Mouse (Mus musculus) thymus, postnatal 0 days (tissue): ENCODE data around the gene Has1. TPM values are rescaled to one million over a fixed set of nuclear protein-coding genes. Genes with fewer than 3 reads are reported as not detected.

ENCODE experiments used
- DNase-seq: peaks from one replicate; pipeline ENCODE4 v3.0.0-alpha.2; 2015; ENCODE audit warnings: low spot score
- polyA plus RNA-seq: library from polyadenylated mRNA; unstranded; fragments of >200 nt; fragmentation: Nextera tagmentation; extraction: Ambion mirVana; gene quantifications from 2 replicates; pipeline ENCODE4 v1.2.1, GENCODE M21; 2015

Gene Has1
- 0.36 and 0.40 TPM in 2 replicates for polyA plus RNA-seq

DNA sequence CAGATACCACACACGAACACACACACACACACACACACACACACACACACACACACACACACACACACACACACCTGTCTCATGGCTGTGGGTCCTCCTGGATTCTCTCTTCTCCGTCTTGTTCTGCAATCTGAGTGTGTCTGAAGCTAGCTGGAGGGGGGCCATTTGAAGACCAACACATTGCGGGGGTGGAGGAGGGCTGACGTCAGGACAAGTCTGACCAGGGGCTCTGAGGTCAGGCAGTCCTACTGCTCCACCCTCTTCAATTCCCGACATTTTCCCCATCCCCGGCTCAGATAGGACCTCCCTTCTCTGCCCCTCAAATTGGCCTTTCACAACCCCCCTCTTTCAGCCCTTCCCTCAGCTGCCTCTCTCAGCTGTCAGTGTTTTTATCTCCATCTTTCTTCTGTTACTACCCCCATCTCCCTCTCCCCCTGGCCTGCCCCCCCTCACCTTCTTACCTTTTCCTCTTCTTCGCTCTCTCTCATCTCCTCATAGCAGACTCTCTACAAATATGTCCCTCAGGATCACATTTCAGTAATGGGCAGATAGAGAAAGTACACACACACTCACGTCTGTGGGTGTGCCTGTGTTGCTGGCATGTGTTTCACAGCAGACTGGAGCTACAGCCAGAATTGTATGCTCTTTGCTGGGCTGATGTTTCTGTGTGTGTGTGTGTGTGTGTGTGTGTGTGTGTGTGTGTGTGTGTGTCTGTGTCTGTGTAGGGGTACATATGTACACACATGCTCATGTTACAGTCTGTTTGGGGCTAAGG, at the start of gene Has1:
Gene Has1, minus strand, starts transcription at position 142 of the 775 bp plus-strand sequence.
- DNase-seq, result no peak

GRCm38 (mm10) chr17:17900768-17901167, 45.8 kb upstream of the Has1 start:
- DNase-seq, result no peak

- DNase-seq, result no peak
Observed at GRCm38 (mm10) chr17:17899268-17899667, 44.3 kb upstream of the Has1 start.

GRCm38 (mm10) chr17:17896039-17896438, 41.0 kb upstream of the Has1 start:
- peak; percentile 51 for DNase-seq

DNA sequence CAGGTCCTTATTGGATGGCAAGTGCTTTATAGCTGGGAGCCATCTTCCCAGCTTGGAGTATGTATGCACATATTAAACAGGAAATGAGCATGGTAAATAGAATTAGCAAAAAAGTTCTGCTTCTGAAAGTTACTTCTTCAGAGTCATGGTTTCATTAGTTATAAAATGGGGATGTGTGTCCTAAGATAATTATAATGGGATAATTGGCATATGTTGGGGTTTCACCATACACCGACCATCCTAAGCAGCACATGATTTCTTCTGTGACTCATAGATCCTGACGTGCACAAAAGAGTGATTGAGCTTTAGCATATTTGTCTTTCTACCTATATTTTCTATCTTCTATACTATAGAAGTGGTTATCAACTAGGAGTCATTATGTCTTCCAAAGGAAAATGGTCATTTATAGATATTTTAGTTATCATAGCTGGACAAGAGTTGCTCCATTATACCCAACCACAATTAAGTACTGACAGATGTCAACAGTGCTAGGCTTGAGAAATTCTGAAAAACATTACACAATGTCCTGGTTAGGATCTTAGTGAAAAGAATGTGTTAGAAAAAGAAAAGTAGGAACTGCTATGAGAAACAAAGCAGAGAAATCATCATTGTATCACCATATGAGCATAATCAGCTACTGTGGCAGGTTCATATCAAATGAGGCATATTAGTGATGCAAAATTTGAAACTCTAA, 34.9 kb upstream of the Has1 start:
- DNase-seq, result no peak

DNA sequence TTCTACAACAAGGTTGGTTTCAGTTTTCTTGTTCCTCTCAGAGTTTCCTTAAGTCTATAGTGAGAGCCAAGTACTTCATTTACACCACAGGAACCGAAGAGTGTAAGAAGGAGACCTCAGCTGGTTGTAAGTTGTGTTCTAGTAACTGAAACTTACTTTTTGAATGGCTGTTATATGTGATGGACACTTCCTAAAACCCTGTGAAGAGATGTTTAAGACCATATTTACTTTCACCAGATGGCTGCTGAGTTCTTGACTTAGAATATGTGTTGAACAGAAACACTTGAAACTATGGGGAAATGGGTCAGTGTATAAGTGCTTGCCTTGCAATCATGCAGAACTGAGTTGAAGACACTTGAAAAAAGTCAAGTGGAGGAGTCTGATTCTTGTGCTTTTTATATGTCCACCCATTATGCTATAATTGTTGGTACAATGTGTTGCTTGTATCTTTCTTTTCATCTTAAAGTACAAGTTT, 32.8 kb upstream of the Has1 start, which contains the start of the genes Fpr2 and Fpr3:
Gene Fpr2, plus strand, starts transcription at position 51 of the 475 bp plus-strand sequence.
Gene Fpr3, plus strand, starts transcription at position 79 of the 475 bp plus-strand sequence.
- DNase-seq, result no peak

- DNase-seq, result no peak
Observed at GRCm38 (mm10) chr17:17883840-17884239, 28.8 kb upstream of the Has1 start, which contains the start of gene Fpr1. Gene Fpr1, minus strand, starts transcription at chr17:17883940.

GRCm38 (mm10) chr17:17882672-17883071, 27.7 kb upstream of the Has1 start:
- no peak for DNase-seq

DNA sequence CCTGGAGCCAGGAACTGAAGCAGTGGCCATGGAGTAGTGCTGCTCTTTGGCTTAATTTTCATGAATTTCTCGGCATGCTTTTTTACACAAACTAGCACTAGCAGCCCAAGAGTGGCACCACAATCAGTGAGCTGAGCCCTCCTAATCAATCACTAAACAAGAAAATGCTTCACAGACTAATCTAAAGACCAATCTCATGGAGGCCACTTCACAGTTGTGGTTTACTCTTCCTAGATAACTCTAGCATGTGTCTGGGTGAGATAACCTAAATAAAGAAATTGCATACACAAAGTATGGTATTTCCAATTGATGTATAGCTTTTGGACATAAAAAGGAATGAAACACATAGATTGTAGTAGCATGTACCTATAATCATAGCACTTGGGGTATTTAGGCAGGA, 24.3 kb upstream of the Has1 start:
- DNase-seq, result no peak

DNA sequence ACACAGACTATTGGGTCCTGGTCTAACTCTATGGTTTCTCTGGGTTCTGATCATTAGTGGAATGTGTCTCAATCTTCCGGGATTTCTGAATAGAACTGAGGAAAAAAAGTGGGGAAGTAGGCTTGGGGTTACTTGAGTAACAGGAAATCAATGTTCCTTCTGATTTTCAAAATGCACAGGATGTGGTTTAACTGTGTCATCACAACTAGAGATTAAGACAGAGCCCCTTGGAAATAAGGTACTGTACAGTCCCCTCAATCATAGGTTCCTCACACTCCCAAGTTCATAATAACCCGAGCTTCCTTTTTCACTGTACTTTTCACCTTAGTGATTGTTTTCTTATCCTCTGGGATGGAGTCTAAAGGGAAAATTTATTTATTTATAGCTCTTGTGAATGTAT, 16.7 kb upstream of the Has1 start:
- DNase-seq, result no peak

- no peak for DNase-seq
Observed at GRCm38 (mm10) chr17:17870892-17871550, 16.0 kb upstream of the Has1 start.

DNA sequence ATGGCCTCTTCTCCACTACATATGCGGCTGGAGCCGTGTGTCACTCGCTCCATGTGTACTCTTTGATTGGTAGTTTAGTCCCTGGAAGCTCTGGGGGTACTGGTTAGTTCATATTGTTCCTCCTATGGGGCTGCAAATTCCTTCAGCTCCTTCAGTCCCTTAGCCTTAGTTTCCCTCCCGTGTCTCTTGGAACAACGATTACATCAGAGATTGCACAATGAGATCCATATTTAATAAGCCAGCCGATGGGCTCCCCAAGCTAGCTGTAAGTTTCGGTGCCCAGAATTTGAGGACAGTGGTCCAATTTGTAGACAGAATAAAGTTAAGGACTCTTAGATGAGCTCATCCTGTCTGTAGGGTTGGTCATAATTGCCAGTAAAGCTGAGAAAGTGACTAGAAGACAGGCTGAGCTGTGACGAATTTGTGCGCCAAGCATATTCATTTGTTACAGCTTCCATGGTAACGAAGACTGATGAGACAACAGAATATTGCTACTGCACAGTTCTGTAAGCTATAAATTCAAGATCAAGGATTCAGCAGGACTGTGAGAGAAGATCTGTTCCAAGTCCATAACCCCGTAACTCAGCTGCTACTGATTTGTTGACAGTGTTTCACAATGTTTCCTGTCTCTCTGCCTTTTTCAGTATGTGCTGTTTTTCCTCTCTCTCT, 11.9 kb upstream of the Has1 start:
- no peak for DNase-seq

GRCm38 (mm10) chr17:17865168-17865567, 10.2 kb upstream of the Has1 start:
- no peak for DNase-seq

GRCm38 (mm10) chr17:17862360-17862759, 7.4 kb upstream of the Has1 start:
- DNase-seq, result no peak

GRCm38 (mm10) chr17:17860110-17860509, 5.1 kb upstream of the Has1 start:
- no peak for DNase-seq

- DNase-seq, result no peak
Observed at GRCm38 (mm10) chr17:17857446-17857845, 2.4 kb upstream of the Has1 start.

DNA sequence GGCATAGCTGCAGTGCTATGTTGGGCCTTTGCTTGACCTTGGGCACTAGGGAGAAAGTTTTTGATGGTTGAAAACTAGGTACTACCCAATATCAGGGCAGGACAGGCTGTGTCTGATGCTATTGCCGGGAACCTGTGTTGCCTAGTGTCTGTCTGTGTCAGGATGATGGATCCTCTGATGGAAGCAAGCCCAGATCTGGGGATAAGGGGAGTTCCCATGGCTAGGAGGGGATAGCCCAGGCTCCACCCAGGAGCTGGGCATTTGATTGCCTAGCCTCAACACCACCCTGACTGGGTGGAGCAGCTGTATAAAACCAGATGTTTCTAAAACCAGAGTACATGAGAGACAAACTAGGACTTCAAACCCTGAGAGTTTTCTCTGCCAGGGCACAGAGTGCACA, 1.6 kb upstream of the Has1 start:
- DNase-seq, result no peak

DNA sequence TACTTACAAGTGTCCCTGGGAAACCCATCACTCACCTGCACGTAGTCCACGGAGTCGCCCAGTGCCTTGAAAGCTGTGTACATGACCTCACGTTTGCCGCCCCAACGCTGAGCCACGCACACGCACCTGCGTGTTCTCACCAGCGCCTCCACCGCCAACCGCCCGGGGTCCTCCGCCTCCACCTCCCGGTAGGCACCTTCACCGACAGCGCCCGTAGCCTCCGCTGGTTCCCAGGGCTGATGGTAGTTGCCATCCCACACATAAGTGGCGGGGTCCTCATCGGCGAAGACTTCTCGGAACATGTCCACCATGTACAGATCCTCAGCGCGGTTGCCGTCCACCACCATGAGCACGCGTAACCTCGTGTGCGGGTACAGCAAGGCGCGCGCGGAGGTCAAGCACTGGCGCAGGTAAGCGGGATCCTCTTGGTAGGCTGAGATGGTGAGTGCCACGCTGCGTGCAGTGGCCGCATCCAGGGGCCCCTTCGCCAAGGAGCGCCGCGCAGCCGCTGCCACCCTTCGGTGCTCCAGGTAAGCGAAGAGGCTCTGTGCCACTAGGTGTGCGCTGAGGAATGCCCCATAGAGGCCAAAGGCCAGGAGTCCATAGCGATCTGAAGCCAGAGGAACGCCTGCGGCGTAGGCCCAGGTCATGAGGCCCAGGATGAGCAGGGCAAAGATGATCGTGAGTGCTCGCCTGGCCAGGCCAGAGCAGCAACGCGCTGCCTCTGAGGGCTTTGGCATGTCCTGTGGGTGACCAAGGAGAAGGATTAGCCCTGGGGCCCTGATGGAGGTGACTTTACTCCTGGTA, 4.9 kb downstream of the Has1 start:
- no peak for DNase-seq

- no peak for DNase-seq
Observed at GRCm38 (mm10) chr17:17848988-17849387, 6.0 kb downstream of the Has1 start.
